Mouse (Mus musculus): Measurements from ENCODE around the gene Sppl3.

- TF ChIP-seq CTCF (IDR thresholded peaks at IDR 0.05; ENCODE audit: extremely low read depth, insufficient read depth, insufficient read length, insufficient replicate concordance) (no peak), POLR2A (IDR thresholded peaks at IDR 0.05; ENCODE audit: low read depth, low read length) (no peak)
Observed at GRCm38 (mm10) chr5:114972201-114972600, 38.7 kb upstream of the Sppl3 start.
